Mouse (Mus musculus) stomach, postnatal 0 days (tissue): ENCODE results near the gene Akap14. TPM values are rescaled to one million over a fixed set of nuclear protein-coding genes. Genes with fewer than 3 reads are reported as not detected.

ENCODE experiments used
- ATAC-seq: fragments of 200-750 bp; cut with Nextera tagmentation; 2 replicates; pipeline ENCODE4 v1.8.0; 2017; ENCODE audit not compliant: low FRiP score, low TSS enrichment
- DNase-seq: peaks from one replicate; pipeline ENCODE4 v3.0.0-alpha.2; 2016; ENCODE audit warnings: low spot score
- H3K27ac ChIP-seq: fragments of 300-500 bp; sonication (generic); replicated peaks from 2 replicates; pipeline ENCODE4 v1.5.1; 2014; ENCODE audit warnings: mild to moderate bottlenecking, control low read depth
- H3K27me3 ChIP-seq: fragments of 300-500 bp; sonication (generic); 2 replicates; pipeline ENCODE4 v1.6.1; 2014; ENCODE audit warnings: low read length; ENCODE audit not compliant: control insufficient read depth, insufficient read depth
- H3K36me3 ChIP-seq: fragments of 300-500 bp; sonication (generic); 2 replicates; pipeline ENCODE4 v1.6.1; 2014; ENCODE audit warnings: low read length, mixed read lengths; ENCODE audit not compliant: control insufficient read depth, insufficient read depth
- H3K4me1 ChIP-seq: fragments of 300-500 bp; sonication (generic); replicated peaks from 2 replicates; pipeline ENCODE4 v1.6.1; 2014; ENCODE audit warnings: antibody characterized with exemption; ENCODE audit not compliant: control insufficient read depth, insufficient read depth
- H3K4me2 ChIP-seq: fragments of 300-500 bp; sonication (generic); replicated peaks from 2 replicates; pipeline ENCODE4 v1.6.1; 2014; ENCODE audit warnings: low read depth, mild to moderate bottlenecking, control low read depth, moderate library complexity
- H3K4me3 ChIP-seq: fragments of 300-500 bp; sonication (generic); 2 replicates; pipeline ENCODE4 v1.5.1; 2014; ENCODE audit warnings: low read depth, low read length, control low read depth
- H3K9ac ChIP-seq: fragments of 300-500 bp; sonication (generic); 2 replicates; pipeline ENCODE4 v1.6.1; 2014; ENCODE audit warnings: mild to moderate bottlenecking, low read length, control low read depth, mixed read lengths
- H3K9me3 ChIP-seq: fragments of 300-500 bp; sonication (generic); 2 replicates; pipeline ENCODE4 v1.6.1; 2016; ENCODE audit warnings: low read length; ENCODE audit not compliant: control insufficient read depth
- CTCF ChIP-seq: IDR thresholded peaks from 2 replicates; pipeline ENCODE4 v1.5.1; 2016; ENCODE audit warnings: antibody characterized with exemption, low read depth, mild to moderate bottlenecking, moderate library complexity
- EP300 ChIP-seq: optimal IDR thresholded peaks from 2 replicates; pipeline ENCODE3; 2016; ENCODE audit warnings: antibody characterized with exemption
- WGBS: fragments of 180-500 bp; shearing (Covaris S2); extraction: QIAGEN DNeasy Blood & Tissue Kit; methylation state at CpG from one replicate; pipeline ENCODE4 v1.1.7; 2014; 5-methylcytosine and 5-hydroxymethylcytosine counted together
- polyA plus RNA-seq: library from polyadenylated mRNA; unstranded; fragments of >200 nt; fragmentation: Nextera tagmentation; extraction: Ambion mirVana; gene quantifications from 2 replicates; pipeline ENCODE4 v1.2.1, GENCODE M21; 2015

Gene Akap14
- polyA plus RNA-seq, 1 experiment from 2014 or later, result not detected

DNA sequence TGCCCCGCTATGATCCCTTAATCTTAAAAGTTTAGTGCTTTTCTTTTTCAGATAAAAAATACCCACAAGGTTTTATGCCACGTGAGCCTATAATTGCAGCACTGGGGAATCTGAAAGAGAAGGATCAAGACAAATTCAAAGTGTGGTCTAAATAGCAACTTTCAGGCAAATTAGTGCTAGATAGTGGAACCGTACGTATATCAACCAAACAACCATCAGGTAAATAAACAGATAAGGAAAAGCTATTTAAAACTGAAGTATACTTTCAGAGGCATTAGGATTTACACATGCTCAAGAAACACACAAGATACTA, 57.8 kb downstream of the Akap14 start:
- no peak for ATAC-seq
- Histone ChIP-seq H3K9ac (no peak overlapping the region), H3K36me3 (no peaks in the 10 kb centered on the region), H3K27ac (no peak overlapping the region), H3K27me3 (no peaks in the 10 kb centered on the region), H3K4me1 (no peaks in the 10 kb centered on the region), H3K4me3 (no peak overlapping the region), H3K9me3 (no peaks in the 10 kb centered on the region), H3K4me2 (no peak overlapping the region)
- WGBS, result 71% methylated on average over 4 of the region's 4 CpGs
- DNase-seq, result no peak
- TF ChIP-seq CTCF, result no peak
- TF ChIP-seq EP300, result no peak

DNA sequence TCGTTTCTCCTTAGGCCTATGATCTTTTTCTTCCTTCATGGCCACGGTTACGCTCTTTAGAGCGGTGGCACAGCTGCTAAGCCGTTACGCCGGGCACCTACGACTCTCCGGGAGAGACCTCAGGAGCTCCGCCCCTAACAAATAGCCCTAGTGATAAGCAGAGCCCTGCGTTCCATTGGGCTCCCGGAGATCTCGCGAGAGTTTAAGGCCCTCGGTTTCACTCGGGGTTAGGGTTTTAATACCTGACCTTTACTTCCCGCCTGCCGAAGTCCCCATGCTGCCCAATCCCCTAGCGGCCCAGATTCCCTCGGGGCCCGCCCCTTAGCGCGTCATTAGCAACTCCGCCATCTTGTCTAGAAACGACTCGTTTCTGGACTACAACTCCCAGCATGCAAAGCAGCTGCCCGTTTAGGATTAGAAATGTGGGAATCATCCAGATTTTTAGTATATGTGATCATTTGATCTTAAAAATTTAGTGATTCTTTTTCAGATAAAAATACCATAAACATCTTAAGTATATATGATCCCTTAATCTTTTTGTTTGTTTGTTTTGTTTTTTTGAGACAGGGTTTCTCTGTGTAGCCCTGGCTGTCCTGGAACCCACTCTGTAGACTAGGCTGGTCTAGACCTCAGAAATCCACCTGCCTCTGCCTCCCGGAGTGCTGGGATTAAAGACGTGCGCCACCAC, 58.3 kb downstream of the Akap14 start, which contains the start of gene Upf3b:
Gene Upf3b (minus strand): TSS at position 130 of the 688 bp plus-strand sequence.
- Histone ChIP-seq H3K27me3 (no peaks in the 10 kb centered on the region), H3K9me3 (no peaks in the 10 kb centered on the region), H3K9ac (peak within 1 kb of the TSS; percentile 62), H3K27ac (peak within 1 kb of the TSS; percentile 77), H3K4me1 (no peaks in the 10 kb centered on the region), H3K4me2 (peak within 1 kb of the TSS; percentile 60), H3K4me3 (peak within 1 kb of the TSS; percentile 50), H3K36me3 (no peaks in the 10 kb centered on the region)
- peak; percentile 59 for TF ChIP-seq EP300
- TF ChIP-seq CTCF, result no peak
- ATAC-seq, result peak; percentile 100
- 16% methylated on average over 30 of the region's 30 CpGs for WGBS
- peak; percentile 93 for DNase-seq

DNA sequence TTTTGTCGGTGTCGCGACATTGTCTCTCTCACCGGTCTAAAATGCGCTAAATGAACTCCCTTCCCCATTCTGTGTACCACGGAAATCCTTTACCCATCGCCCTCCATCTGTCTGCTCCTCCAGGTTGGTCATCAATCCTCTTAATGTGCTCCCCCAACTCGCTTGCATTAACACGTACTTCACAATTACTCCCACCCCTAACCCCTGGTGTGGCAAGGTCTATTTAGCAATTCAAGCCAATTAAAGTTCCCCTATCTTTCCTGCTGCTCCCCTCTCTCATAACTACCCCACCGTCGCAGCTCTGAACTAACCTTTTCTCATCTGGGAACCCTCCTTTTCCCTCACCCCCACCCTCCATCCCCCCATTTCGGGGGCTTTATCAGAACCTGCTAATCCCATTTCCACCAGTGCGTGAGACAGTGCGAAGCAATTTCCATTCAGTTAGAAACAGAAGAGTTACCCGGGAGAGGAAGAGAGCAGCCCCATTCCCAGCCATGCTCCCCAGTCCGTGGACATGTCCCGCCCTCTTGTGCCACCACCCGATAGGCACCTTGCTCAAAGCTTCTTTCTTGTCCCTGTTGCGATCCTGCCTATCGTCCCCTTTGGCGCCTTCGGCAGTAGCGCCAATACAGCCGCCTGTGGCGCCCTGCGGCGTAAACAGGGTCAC, 59.0 kb downstream of the Akap14 start:
- DNase-seq (no peak), ATAC-seq (peak; percentile 76)
- H3K9me3 ChIP-seq, result no peaks in the 10 kb centered on the region

DNA sequence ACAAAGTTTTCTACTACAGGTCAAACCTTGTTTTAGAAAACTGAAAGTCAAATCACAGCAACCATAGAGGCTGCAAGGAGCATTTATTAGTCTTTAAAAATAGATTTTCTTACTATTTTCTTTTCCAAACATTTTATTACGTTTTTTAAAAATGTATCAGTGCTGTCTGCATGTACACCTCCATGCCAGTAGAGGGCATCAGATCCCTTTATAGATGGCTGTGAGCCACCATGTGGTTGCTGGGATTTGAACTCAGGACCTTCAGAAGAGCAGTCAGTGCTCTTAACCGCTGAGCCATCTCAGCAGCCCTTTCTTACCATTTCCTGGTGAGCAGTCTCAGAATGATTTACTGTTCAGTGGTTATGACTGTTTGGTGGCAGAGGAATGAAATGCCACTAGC, 64.8 kb downstream of the Akap14 start:
- Histone ChIP-seq H3K9ac (no peak overlapping the region), H3K4me1 (no peaks in the 10 kb centered on the region), H3K36me3 (no peaks in the 10 kb centered on the region), H3K27me3 (no peaks in the 10 kb centered on the region), H3K9me3 (no peaks in the 10 kb centered on the region), H3K27ac (no peak overlapping the region), H3K4me3 (no peak overlapping the region), H3K4me2 (no peak overlapping the region)
- WGBS, result 82% methylated on average over 2 of the region's 2 CpGs
- TF ChIP-seq CTCF, result peak; percentile 51
- no peak for TF ChIP-seq EP300
- DNase-seq (no peak), ATAC-seq (no peak)

More for the DNA sequence above, 59.0 kb downstream of the Akap14 start:
- no peaks in the 10 kb centered on the region for H3K4me1 ChIP-seq
- WGBS, result 4% methylated on average over 24 of the region's 27 CpGs
- H3K4me3 ChIP-seq, result peak overlapping the region; percentile 50
- no peaks in the 10 kb centered on the region for H3K27me3 ChIP-seq
- peak overlapping the region; percentile 77 for H3K27ac ChIP-seq
- peak overlapping the region; percentile 60 for H3K4me2 ChIP-seq
- H3K36me3 ChIP-seq, result no peaks in the 10 kb centered on the region
- TF ChIP-seq EP300 (no peak), CTCF (peak; percentile 26; the same call in 1 of the 2 replicates)
- peak overlapping the region; percentile 62 for H3K9ac ChIP-seq

Other genes with a start within 250 kb of the Akap14 start
- 7.7 and 8.1 TPM in 2 replicates for gene Sept6, start 177.0 kb downstream of the Akap14 start, polyA plus RNA-seq
- gene Sowahd, start 120.0 kb downstream of the Akap14 start, polyA plus RNA-seq, result 0.16 and 0.21 TPM in 2 replicates
- 654 and 734 TPM in 2 replicates for gene Rpl39, start 83.4 kb downstream of the Akap14 start, polyA plus RNA-seq
- gene Upf3b, start 58.5 kb downstream of the Akap14 start, polyA plus RNA-seq, result 9.1 and 9.2 TPM in 2 replicates
- gene Nkap, start 42.0 kb downstream of the Akap14 start, polyA plus RNA-seq, result 6.9 and 7.5 TPM in 2 replicates
- 567 and 585 TPM in 2 replicates for gene Ndufa1, start 22.3 kb upstream of the Akap14 start, polyA plus RNA-seq
- 9.6 TPM in 2 replicates for gene Rnf113a1, start 22.4 kb upstream of the Akap14 start, polyA plus RNA-seq
- gene Gm9, start 42.2 kb upstream of the Akap14 start, polyA plus RNA-seq, result not detected in 2 replicates
- not detected in 2 replicates for gene Rhox1, start 53.4 kb upstream of the Akap14 start, polyA plus RNA-seq
- not detected in 2 replicates for gene Rhox2a, start 76.1 kb upstream of the Akap14 start, polyA plus RNA-seq
- gene Rhox3a, start 81.1 kb upstream of the Akap14 start, polyA plus RNA-seq, result not detected in 2 replicates
- not detected in 2 replicates for gene Rhox4a, start 96.5 kb upstream of the Akap14 start, polyA plus RNA-seq
- gene Rhox3a2, start 211.2 kb upstream of the Akap14 start, polyA plus RNA-seq, result not detected in 2 replicates
- gene Rhox4a2, start 222.0 kb upstream of the Akap14 start, polyA plus RNA-seq, result not detected in 2 replicates
- gene Rhox2b, start 243.2 kb upstream of the Akap14 start, polyA plus RNA-seq, result not detected in 2 replicates